In the genomic region with DNA sequence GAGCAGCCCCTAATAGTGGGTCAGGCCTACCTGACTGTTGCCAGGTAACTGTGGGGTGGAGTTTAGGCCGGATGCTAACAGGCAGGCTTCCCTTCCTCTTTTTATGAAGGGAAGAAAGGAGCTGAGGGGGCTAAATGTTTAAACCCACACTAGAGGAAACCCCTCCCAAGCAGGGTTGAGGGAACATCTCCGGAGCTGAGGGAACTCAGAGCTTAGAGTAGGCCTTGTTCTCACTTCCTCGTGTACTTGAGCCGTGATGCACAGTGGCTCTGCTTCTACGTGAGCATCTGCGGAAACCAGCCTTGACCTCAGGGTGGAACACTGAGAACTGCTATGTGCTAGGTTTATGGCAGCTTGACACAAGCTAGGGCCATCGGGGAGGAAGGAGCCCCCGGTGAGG, we compare ENCODE assay signal across 21 mouse cellular contexts.
"Had no signal": no experiment of that assay in that cellular context is flagged by ENCODE, and none has a peak within 500 bp of the region (broad histone marks: within the 10 kb centered on the region; RNA-seq: fewer than 3 reads in every experiment).

No protein-coding gene starts in this region.

- H3K9ac ChIP-seq: liver, embryonic 13.5 days; lung, embryonic 14.5 days; neural tube, embryonic 12.5 days; neural tube, embryonic 15.5 days had no signal

- H3K4me2 ChIP-seq: liver, embryonic 13.5 days; lung, embryonic 14.5 days; neural tube, embryonic 12.5 days; neural tube, embryonic 15.5 days had no signal

- DNase-seq: kidney, adult 18-20 months; kidney, postnatal 25 days; layer of hippocampus, postnatal 36 days; liver, embryonic 13.5 days; lung, embryonic 14.5 days; midbrain, embryonic 14.5 days; right cerebral cortex, adult 18-20 months; right cerebral cortex, postnatal 14 days; right cerebral cortex, postnatal 4 days; thymus, adult 2 months; thymus, postnatal 14 days; thymus, postnatal 4 days had no signal

- H3K27me3 ChIP-seq: liver, embryonic 13.5 days; neural tube, embryonic 12.5 days; neural tube, embryonic 15.5 days had no signal

- H3K36me3 ChIP-seq: liver, embryonic 13.5 days; neural tube, embryonic 12.5 days; neural tube, embryonic 15.5 days had no signal

- H3K4me1 ChIP-seq: liver, embryonic 13.5 days; neural tube, embryonic 12.5 days; neural tube, embryonic 15.5 days had no signal

- ATAC-seq: intestine, embryonic 16.5 days; lung, postnatal 0 days had no signal

- H3K27ac ChIP-seq: kidney, postnatal 0 days; layer of hippocampus, adult 2 months; left cerebral cortex, adult 2 months; liver, embryonic 13.5 days; macrophage; neural tube, embryonic 12.5 days; neural tube, embryonic 15.5 days; stomach, postnatal 0 days had no signal

- H3K9me3 ChIP-seq: liver, embryonic 13.5 days; neural tube, embryonic 12.5 days; neural tube, embryonic 15.5 days had no signal

- H3K4me3 ChIP-seq: layer of hippocampus, adult 2 months; left cerebral cortex, adult 2 months; liver, embryonic 13.5 days; neural tube, embryonic 12.5 days; neural tube, embryonic 15.5 days had no signal
